Comparison of ENCODE assay signal across 7 mouse cellular contexts in the genomic region with DNA sequence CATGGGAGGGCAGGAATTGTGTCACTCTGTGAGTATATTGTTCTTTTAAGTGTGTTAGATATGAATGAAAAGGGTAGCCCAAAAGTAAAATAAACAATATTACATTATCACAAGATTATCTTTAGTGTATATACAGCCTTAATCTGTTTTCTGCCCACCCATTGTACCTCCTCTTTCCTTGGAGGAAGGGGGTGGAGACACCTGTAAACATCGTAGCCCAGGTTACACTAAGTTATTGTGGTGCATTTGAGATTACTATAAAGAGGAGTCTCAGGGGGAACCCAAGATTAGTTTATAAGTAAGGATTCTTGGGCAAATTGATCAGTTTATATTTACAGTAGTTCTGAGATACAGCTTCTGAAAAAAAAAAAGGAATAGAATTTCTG. TPM values are rescaled to one million over a fixed set of nuclear protein-coding genes. Genes with fewer than 3 reads are reported as not detected.
DNase-seq lines count a peak whose midpoint lies in the region; ATAC-seq lines count a peak whose summit lies in the region.

No protein-coding gene starts in this region.

- H3K9ac ChIP-seq in lung, embryonic 16.5 days (ENCODE audit: low read length) = peak overlapping the region; percentile 79; the same call in 1 of the 2 replicates
- H3K9ac ChIP-seq in forebrain, embryonic 12.5 days = peak overlapping the region; percentile 80
- H3K9ac ChIP-seq in limb, embryonic 15.5 days = no peak overlapping the region
- H3K9ac ChIP-seq in stomach, embryonic 15.5 days = no peak overlapping the region

- peak overlapping the region; percentile 95 for H3K4me3 ChIP-seq in lung, embryonic 16.5 days (ENCODE audit: low read length)
- peak overlapping the region; percentile 74 for H3K4me3 ChIP-seq in forebrain, embryonic 12.5 days (replicated peaks)
- H3K4me3 ChIP-seq in limb, embryonic 15.5 days = peak overlapping the region; percentile 91
- H3K4me3 ChIP-seq in stomach, embryonic 15.5 days (replicated peaks) = peak overlapping the region; percentile 97

- peak overlapping the region; percentile 86 for H3K4me2 ChIP-seq in lung, embryonic 16.5 days (ENCODE audit: low read depth, low read length)
- peak overlapping the region; percentile 80 for H3K4me2 ChIP-seq in forebrain, embryonic 12.5 days
- peak overlapping the region; percentile 72 for H3K4me2 ChIP-seq in limb, embryonic 15.5 days
- H3K4me2 ChIP-seq in stomach, embryonic 15.5 days = peak overlapping the region; percentile 81

- H3K27ac ChIP-seq in lung, embryonic 16.5 days (ENCODE audit: low read length) = no peak overlapping the region
- H3K27ac ChIP-seq in forebrain, embryonic 12.5 days = no peak overlapping the region
- no peak overlapping the region for H3K27ac ChIP-seq in limb, embryonic 15.5 days
- H3K27ac ChIP-seq in stomach, embryonic 15.5 days = no peak overlapping the region

- peaks cover 9% of the 10 kb centered on the region for H3K4me1 ChIP-seq in lung, embryonic 16.5 days (replicated peaks; ENCODE audit: control insufficient read depth, insufficient read depth, low read length)
- H3K4me1 ChIP-seq in forebrain, embryonic 12.5 days = peaks cover 14% of the 10 kb centered on the region
- H3K4me1 ChIP-seq in limb, embryonic 15.5 days = 0 out of 2 replicates have a peak, but pooled peaks cover 4% of the 10 kb centered on the region
- 0 out of 2 replicates have a peak, but pooled peaks cover 4% of the 10 kb centered on the region for H3K4me1 ChIP-seq in stomach, embryonic 15.5 days

- no peak for ATAC-seq in lung, embryonic 16.5 days (ENCODE audit: low read depth)
- no peak for ATAC-seq in forebrain, embryonic 12.5 days (ENCODE audit: low FRiP score)
- ATAC-seq in limb, embryonic 15.5 days (ENCODE audit: insufficient number of reproducible peaks, low FRiP score, low TSS enrichment, low read depth) = no peak
- ATAC-seq in stomach, embryonic 15.5 days (ENCODE audit: insufficient read depth, low FRiP score, low read depth) = no peak
- ATAC-seq in inflammation-experienced regulatory T-cells, adult 6 months = no peak

- 12% methylated on average over 1 of the region's 1 CpGs for WGBS in lung, embryonic 16.5 days
- 36% methylated on average over 1 of the region's 1 CpGs for WGBS in forebrain, embryonic 12.5 days
- 23% methylated on average over 1 of the region's 1 CpGs for WGBS in limb, embryonic 15.5 days
- WGBS in stomach, embryonic 15.5 days = 41% methylated on average over 1 of the region's 1 CpGs

- no peaks in the 10 kb centered on the region for H3K27me3 ChIP-seq in lung, embryonic 16.5 days (ENCODE audit: control insufficient read depth, insufficient read depth, low read depth, low read length)
- H3K27me3 ChIP-seq in forebrain, embryonic 12.5 days = no peaks in the 10 kb centered on the region
- no peaks in the 10 kb centered on the region for H3K27me3 ChIP-seq in limb, embryonic 15.5 days
- no peaks in the 10 kb centered on the region for H3K27me3 ChIP-seq in stomach, embryonic 15.5 days (replicated peaks)

- no peaks in the 10 kb centered on the region for H3K9me3 ChIP-seq in lung, embryonic 16.5 days (ENCODE audit: control insufficient read depth, low read length)
- H3K9me3 ChIP-seq in forebrain, embryonic 12.5 days = no peaks in the 10 kb centered on the region
- H3K9me3 ChIP-seq in limb, embryonic 15.5 days = no peaks in the 10 kb centered on the region
- no peaks in the 10 kb centered on the region for H3K9me3 ChIP-seq in stomach, embryonic 15.5 days

- no peak for DNase-seq in lung, postnatal 4 days
- no peak for DNase-seq in spleen, adult 12 weeks (ENCODE audit: low spot score)

- H3K36me3 ChIP-seq in lung, embryonic 16.5 days (ENCODE audit: control insufficient read depth, insufficient read depth, low read length) = no peaks in the 10 kb centered on the region
- no peaks in the 10 kb centered on the region for H3K36me3 ChIP-seq in forebrain, embryonic 12.5 days (replicated peaks)
- no peaks in the 10 kb centered on the region for H3K36me3 ChIP-seq in limb, embryonic 15.5 days
- no peaks in the 10 kb centered on the region for H3K36me3 ChIP-seq in stomach, embryonic 15.5 days

RNA-seq across cellular contexts. Expression of a gene that starts 1.3 kb away (rescaled TPM):
- 8.8 and 9.0 TPM in 2 replicates for polyA plus RNA-seq in lung, embryonic 16.5 days (2015; fragmentation: Nextera tagmentation; extraction: Ambion mirVana)
- polyA plus RNA-seq in forebrain, embryonic 12.5 days (2016; fragmentation: Nextera tagmentation; extraction: Ambion mirVana) = 9.9 and 11.4 TPM in 2 replicates
- polyA plus RNA-seq in limb, embryonic 15.5 days (2015; fragmentation: Nextera tagmentation; extraction: Ambion mirVana) = 5.3 and 7.6 TPM in 2 replicates
- 8.0 and 9.5 TPM in 2 replicates for polyA plus RNA-seq in stomach, embryonic 15.5 days (2015; fragmentation: Nextera tagmentation; extraction: Ambion mirVana)
- polyA plus RNA-seq in inflammation-experienced regulatory T-cells, adult 6 months (2017; shearing (Covaris generic)) = 10 to 100 TPM; 16.5 to 20.8 (median 20.3) TPM

Comparison
In these comparisons a context has a peak if more than half of its experiments do, and no peak if none do; other contexts are left out.
1. H3K9ac ChIP-seq: peak in lung, embryonic 16.5 days (single experiment) and forebrain, embryonic 12.5 days (single experiment); none in limb, embryonic 15.5 days (single experiment) and stomach, embryonic 15.5 days (single experiment).
2. Peak in every context shown above with its lines, with median percentiles within 50 percentile points of each other: H3K4me2 ChIP-seq and H3K4me3 ChIP-seq.